Mouse (Mus musculus): ENCODE measurements around the gene Hist1h4b.

- no peak for TF ChIP-seq CTCF (IDR thresholded peaks at IDR 0.05; ENCODE audit: extremely low read depth, insufficient read depth, insufficient read length, insufficient replicate concordance)
- TF ChIP-seq POLR2A (IDR thresholded peaks at IDR 0.05; ENCODE audit: low read depth, low read length): no peak
These were observed 10.0 kb downstream of the Hist1h4b start for GRCm38 (mm10) chr13:23766772-23767171.

Data from spleen, adult 2 months (tissue).